Mouse (Mus musculus) myocyte (in vitro differentiated cells): ENCODE results near the gene Zfp598.

ENCODE experiments used
- E2F4 ChIP-seq: IDR thresholded peaks from one replicate; pipeline ENCODE4 v1.6.1; 2011; ENCODE audit warnings: mild to moderate bottlenecking, control low read depth, moderate library complexity; ENCODE audit not compliant: insufficient read depth
- REST ChIP-seq: IDR thresholded peaks from one replicate; pipeline ENCODE4 v1.6.1; 2011; ENCODE audit warnings: mild to moderate bottlenecking, control low read depth, moderate library complexity; ENCODE audit not compliant: insufficient read depth, insufficient read length
- TCF12 ChIP-seq: IDR thresholded peaks from one replicate; pipeline ENCODE4 v1.6.1; 2011; ENCODE audit warnings: mild to moderate bottlenecking, control low read depth; ENCODE audit not compliant: poor library complexity, insufficient read depth, severe bottlenecking
- USF1 ChIP-seq: IDR thresholded peaks from one replicate; pipeline ENCODE4 v1.6.1; 2011; ENCODE audit warnings: low read depth, mild to moderate bottlenecking, control low read depth, moderate library complexity

- TF ChIP-seq USF1 (no peak), REST (no peak), TCF12 (no peak), E2F4 (no peak)
Observed at GRCm38 (mm10) chr17:24635024-24635423, 34.5 kb upstream of the Zfp598 start.
